Mouse (Mus musculus) hindlimb bud, embryonic 11.5 days (tissue): Measurements from ENCODE around the gene Leprot.

Experiments
- DNase-seq: peaks from one replicate; pipeline ENCODE4 v3.0.0-alpha.2; 2012; ENCODE audit warnings: low read depth, low spot score; ENCODE audit errors: extremely low spot score

Gene Leprot

GRCm38 (mm10) chr4:101647196-101647905, at the start of gene Leprot:
TSS of gene Leprot (plus strand) at chr4:101647718.
- peak; percentile 98 for DNase-seq

- no peak for DNase-seq
Measured at GRCm38 (mm10) chr4:101601758-101602157, 45.8 kb upstream of the Leprot start.

- no peak for DNase-seq
Measured at GRCm38 (mm10) chr4:101603635-101604034, 43.9 kb upstream of the Leprot start.

- no peak for DNase-seq
Measured at GRCm38 (mm10) chr4:101616520-101616919, 31.0 kb upstream of the Leprot start.

- no peak for DNase-seq
Measured at GRCm38 (mm10) chr4:101617742-101618141, 29.8 kb upstream of the Leprot start.

GRCm38 (mm10) chr4:101620206-101620605, 27.3 kb upstream of the Leprot start:
- DNase-seq = no peak

- DNase-seq = no peak
Measured at GRCm38 (mm10) chr4:101621241-101621640, 26.3 kb upstream of the Leprot start.

GRCm38 (mm10) chr4:101625278-101625677, 22.2 kb upstream of the Leprot start:
- no peak for DNase-seq

- no peak for DNase-seq
Measured at GRCm38 (mm10) chr4:101635596-101635995, 11.9 kb upstream of the Leprot start.

- no peak for DNase-seq
Measured at GRCm38 (mm10) chr4:101637472-101637871, 10.0 kb upstream of the Leprot start.

- no peak for DNase-seq
Measured at GRCm38 (mm10) chr4:101640631-101641030, 6.9 kb upstream of the Leprot start.

GRCm38 (mm10) chr4:101642708-101643107, 4.8 kb upstream of the Leprot start:
- DNase-seq = no peak

- DNase-seq = no peak
Measured at GRCm38 (mm10) chr4:101643216-101643615, 4.3 kb upstream of the Leprot start.

GRCm38 (mm10) chr4:101646857-101647195, 692 bp upstream of the Leprot start:
- no peak for DNase-seq

- no peak for DNase-seq
Measured at GRCm38 (mm10) chr4:101647976-101648642, 591 bp downstream of the Leprot start.

- no peak for DNase-seq
Measured at GRCm38 (mm10) chr4:101648745-101649144, 1.2 kb downstream of the Leprot start.

- DNase-seq = no peak
Measured at GRCm38 (mm10) chr4:101650961-101651360, 3.4 kb downstream of the Leprot start.

GRCm38 (mm10) chr4:101654256-101654655, 6.7 kb downstream of the Leprot start:
- DNase-seq = no peak

GRCm38 (mm10) chr4:101654788-101655414, 7.4 kb downstream of the Leprot start:
- no peak for DNase-seq

- DNase-seq = no peak
Measured at GRCm38 (mm10) chr4:101655415-101655790, 7.9 kb downstream of the Leprot start.

- DNase-seq = no peak
Measured at GRCm38 (mm10) chr4:101656056-101656455, 8.5 kb downstream of the Leprot start.

- DNase-seq = no peak
Measured at GRCm38 (mm10) chr4:101656956-101657570, 9.5 kb downstream of the Leprot start.
